Mouse (Mus musculus): ENCODE measurements around the gene Nutf2-ps1. TPM values are rescaled to one million over a fixed set of nuclear protein-coding genes. Genes with fewer than 3 reads are reported as not detected.

Gene Nutf2-ps1
- total RNA-seq, 1 experiment from 2014 or later: not detected

DNA sequence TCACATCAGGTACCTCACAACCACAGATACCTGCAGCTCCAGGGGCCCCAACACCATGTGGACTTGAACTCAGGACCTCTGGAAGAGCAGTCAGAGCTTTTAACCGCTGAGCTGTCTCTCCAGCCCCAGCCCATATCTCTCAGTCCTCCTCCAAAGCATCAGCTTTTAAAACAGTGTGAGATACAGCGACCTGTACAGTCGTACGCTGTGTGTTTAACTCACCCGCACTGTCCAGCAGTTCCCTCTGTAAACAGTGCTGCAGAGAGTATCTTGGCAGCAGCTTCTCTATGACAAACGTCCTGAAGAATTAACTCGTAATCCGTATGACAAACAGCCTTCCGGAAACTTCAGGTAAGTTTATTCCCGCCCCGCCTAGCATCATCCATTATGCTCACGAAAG lies 16.3 kb downstream of the Nutf2-ps1 start:
- ATAC-seq (replicated peaks; ENCODE audit: insufficient number of reproducible peaks, low FRiP score, low TSS enrichment, poor library complexity, severe bottlenecking): no peak

DNA sequence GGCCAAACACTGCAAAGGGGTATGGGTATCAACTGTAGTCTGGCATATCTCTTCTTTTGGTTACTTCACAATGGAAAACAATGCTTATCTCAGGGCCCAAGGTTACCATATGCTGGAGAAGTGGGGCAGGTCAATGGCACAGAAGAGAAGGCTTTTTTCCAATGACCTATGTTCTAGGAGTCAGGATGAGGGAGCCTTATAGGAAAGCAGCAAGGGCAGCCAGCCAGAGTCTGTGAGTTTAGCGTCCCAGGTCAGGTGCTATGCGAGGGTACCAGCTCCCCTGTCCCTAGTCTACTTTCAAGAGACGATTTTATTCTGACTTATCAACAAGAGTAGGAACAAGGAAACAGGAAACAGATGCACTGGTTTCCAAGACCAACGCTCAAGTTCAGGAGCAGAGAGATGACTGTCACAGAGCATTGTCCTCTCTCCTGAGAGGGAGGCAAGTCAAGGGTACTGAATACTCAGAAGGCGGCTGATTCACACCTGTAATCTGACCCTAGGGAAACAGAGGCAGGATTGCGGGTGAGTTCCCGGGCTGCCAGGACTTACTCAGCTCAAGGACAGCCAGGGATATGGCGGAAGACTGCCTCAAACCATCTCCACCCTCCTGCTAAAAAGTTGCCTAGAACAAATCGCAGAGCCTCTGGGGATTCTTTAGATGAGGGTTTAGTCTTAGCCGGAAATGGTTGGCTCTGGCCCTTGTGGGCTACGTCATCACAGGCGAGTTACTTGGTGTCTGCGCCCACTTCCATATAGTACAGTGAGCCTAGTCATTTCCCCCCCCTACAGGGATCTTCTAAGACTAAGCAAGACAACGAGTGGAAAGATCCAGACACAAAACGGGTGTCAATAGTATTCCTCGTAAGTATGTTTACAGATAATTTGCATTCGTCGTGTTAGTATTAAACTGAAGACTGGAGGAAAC lies 17.1 kb downstream of the Nutf2-ps1 start:
- ATAC-seq (replicated peaks; ENCODE audit: insufficient number of reproducible peaks, low FRiP score, low TSS enrichment, poor library complexity, severe bottlenecking): no peak

DNA sequence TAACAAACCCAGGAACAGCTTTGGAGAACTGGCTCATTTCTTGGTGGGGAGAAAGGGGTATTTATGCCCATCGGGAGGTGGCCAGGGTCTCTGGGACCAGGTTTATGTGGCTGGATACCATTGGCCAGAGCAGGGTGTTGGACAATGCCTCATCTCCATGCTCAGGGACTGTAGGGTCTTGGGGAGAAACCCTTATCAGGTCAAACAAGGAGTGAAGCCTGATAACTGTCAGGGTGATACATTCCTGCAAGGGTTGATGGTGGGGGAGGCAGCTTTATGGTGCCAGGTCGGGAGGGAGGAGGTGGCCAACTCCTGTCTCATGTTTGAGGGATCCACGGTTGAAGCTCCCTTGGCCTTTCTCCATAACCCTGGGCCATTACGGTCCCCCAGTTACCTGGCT lies 17.8 kb downstream of the Nutf2-ps1 start:
- ATAC-seq (replicated peaks; ENCODE audit: insufficient number of reproducible peaks, low FRiP score, low TSS enrichment, poor library complexity, severe bottlenecking): no peak

DNA sequence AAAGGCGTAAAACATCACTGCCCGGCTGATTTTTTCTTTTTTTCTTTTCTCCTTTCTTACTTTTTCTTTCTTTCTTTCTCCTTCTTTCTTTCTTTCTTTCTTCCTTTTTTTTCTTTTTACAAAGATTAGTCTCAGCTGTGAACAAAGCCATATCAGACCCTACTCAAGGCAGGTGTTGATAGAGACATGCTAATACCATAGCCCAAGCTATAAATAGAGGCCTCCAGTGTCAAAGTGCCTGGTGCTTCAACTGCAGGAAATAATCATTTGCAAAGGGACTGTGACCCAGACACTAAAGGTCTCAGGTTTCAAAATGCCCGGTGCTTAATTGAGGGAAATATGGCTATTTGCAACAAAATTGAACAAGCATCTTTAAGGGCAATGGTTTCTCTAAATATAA lies 20.3 kb downstream of the Nutf2-ps1 start:
- no peak for ATAC-seq (replicated peaks; ENCODE audit: insufficient number of reproducible peaks, low FRiP score, low TSS enrichment, poor library complexity, severe bottlenecking)

DNA sequence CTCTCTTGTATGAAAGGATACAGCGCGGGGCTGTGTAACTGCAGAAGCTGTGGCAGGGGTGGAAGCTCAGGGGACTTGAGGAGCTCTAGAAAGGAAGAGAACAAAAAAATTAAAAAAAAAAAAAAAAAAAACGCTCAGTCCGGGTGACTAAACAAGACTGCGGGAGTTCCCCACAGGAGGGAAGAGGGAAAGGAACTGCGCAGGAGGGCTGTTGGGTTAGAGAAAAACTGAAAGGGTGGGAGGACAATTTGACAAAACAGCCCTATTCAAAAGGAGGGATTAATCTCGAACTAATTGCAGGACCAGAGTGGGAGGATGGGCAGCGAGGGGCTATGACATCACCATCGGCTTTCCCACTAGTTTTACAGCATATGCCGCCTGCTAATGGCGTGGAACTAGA lies 21.0 kb downstream of the Nutf2-ps1 start:
- ATAC-seq (replicated peaks; ENCODE audit: insufficient number of reproducible peaks, low FRiP score, low TSS enrichment, poor library complexity, severe bottlenecking): no peak

DNA sequence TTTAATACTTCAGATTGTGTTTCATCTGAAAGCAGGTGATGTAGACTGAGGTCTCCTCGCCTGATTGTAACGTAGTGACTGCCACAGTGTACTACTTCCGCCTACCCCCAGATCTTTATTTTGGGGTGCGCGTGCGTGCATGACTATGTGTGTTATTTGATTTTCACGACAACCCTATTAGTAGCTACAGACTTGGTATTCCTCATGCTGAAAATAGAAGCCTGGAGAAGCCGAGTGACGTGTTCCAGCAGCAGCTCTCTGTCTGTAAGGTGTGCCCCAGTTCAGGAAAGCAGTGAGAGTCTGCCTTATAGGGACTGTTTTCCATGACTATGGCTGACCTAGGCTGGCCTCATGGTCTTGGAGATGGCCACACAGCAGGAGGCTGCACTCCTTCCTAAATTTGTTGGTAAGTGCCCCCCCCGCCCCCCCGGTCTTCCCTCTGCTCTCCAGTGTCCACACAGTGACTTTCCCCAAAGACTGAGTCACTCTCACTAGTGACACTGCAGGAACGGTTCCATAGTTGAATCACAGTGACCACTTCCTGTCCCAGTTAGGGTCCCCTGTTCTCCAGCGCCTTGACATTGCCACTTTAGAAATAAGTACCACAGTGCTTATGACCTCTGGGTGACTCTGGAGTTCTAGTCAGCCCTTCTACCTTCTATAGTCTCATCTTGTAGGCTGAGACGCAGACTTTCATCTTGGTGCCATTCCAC lies 23.1 kb downstream of the Nutf2-ps1 start:
- ATAC-seq (replicated peaks; ENCODE audit: insufficient number of reproducible peaks, low FRiP score, low TSS enrichment, poor library complexity, severe bottlenecking): no peak

DNA sequence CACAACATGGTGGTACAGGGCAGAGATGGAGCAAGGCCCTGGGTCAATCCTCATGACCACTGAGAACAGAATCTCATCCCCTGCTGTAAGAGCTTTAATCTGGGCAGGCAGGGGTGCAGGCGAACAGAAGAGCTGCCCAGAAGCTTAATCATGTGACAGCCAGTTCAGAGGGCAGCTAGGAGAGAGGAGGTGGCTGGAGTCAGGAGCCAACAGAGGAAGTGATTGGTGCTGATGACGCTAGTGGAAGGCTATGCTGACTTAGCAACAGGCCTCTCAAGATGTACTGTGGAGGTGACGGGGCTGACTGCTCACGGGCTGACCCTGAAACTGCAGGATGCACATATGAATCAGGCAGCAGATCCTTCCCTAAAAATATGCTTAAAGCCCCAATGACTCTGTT lies 24.7 kb downstream of the Nutf2-ps1 start:
- 0 out of 2 replicates have a peak, but pooled peaks have one; percentile 22 for ATAC-seq (replicated peaks; ENCODE audit: insufficient number of reproducible peaks, low FRiP score, low TSS enrichment, poor library complexity, severe bottlenecking)

DNA sequence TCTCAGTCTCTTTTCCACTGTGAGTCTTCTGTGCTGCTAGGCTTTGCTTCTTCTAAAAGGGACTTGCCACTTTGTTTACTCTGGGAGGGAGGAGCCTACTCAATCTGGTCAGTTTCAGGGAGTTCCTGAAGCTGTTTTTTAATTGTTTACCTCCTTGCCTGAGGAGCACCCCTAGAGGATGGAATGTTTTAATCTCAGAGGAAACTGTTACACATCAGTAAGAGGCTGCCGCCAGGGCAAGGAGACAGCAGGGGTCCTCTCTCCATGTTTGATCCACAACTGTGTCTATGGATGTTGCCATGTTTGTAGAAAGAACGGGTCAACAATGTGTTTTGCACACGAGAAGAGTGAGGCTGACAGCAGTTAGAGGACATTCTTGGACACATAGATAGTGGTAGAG lies 28.4 kb downstream of the Nutf2-ps1 start:
- ATAC-seq (replicated peaks; ENCODE audit: insufficient number of reproducible peaks, low FRiP score, low TSS enrichment, poor library complexity, severe bottlenecking): no peak

DNA sequence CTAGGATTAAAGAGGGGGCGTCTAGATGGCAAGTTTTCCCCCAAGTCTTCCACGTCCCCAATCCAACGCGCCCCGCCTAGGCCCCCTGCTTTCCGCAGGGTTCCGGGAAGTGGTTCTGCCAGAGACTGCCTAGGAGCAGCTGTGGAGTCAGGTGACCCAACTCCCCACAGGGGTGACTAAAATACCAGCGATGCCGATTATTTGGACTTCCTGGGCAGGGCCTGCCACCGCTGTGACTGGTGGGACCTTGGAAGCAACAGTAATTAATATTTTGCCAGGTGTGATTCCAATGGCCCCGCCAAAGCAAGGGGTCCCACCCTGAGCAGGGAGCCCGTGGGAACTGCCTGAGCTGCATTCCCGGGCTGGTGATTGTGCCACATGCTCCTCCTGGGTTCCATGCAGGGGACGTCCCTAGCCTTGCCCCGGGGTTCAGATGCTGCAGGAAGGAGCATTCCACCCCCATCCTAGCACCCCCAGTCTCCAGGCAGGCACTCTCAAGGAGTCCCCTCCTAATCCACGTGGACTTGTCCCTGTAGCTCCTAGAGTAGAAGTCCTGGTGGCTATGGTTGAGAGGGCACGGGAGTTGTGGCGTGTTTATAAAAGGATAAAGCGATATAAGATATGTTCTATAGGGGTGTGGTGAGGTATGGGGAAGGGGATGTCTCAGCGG lies 31.5 kb downstream of the Nutf2-ps1 start:
- ATAC-seq (replicated peaks; ENCODE audit: insufficient number of reproducible peaks, low FRiP score, low TSS enrichment, poor library complexity, severe bottlenecking): no peak

DNA sequence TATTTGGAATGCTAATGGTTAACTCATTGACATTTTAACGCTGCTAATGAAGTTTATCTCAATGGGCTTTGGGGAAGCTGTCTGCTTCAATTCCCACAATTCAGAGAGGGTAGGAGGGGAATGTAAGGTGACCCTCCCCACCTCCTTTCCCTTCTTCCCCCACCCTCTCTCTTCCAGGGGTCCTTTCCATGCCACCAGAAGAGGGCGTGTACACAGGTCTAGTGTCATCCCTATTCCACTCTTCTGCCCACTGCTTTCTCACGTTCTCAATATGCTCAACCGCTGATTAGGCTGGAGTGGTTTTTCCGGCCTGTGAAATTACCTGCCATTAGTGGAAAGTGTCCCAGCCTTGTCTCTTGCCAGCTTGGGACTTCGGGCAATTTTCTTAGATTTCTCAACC lies 32.0 kb downstream of the Nutf2-ps1 start:
- ATAC-seq (replicated peaks; ENCODE audit: insufficient number of reproducible peaks, low FRiP score, low TSS enrichment, poor library complexity, severe bottlenecking): no peak

DNA sequence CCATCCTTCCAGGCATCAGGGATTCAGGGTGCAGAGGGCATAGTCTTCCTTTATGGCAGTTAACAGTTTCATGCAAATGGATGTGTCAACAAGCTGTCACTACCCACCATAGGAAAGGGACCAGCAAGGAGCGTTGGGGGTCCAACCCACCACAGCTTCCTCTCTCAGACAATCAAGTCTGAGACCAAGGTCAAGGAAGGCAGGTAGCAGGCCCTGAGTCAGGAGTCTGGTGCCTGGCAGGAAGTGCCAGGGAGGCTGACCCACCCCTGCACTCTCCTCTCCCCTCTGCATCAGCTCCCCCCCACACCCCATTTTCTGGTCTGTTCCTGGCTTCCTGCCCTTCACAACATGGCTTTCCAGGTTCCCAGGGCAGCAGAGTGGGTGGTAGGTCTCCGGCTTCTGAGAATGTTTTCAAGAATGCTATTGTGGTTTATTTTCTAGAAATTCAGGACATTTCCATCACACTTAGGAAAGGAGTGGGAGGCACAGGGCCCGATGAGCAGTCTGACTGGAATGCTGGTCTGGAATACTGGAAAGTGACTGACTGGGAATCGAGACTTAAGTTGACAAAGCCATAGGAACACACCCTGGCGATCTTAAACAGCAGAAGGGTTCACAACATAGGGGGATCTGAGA lies 33.8 kb downstream of the Nutf2-ps1 start:
- ATAC-seq (replicated peaks; ENCODE audit: insufficient number of reproducible peaks, low FRiP score, low TSS enrichment, poor library complexity, severe bottlenecking): no peak

DNA sequence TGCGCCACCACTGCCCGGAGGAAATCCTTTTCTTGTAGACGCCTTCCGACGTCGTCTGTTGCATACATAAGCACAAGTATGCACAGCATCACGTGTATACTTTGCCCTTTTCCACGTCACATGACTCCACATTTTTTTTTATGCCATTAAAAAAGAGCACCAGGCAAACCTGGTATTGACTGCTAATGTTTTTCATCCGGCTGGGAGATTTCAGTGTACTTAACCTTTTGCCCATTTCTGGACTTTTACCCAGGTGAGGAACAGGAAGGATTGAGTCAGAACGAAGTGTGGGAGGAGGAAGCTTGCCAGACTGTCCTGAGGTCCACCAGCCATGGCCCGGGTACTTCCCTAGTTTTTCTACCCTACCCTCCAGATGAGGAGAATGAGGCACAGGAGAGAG lies 34.5 kb downstream of the Nutf2-ps1 start:
- ATAC-seq (replicated peaks; ENCODE audit: insufficient number of reproducible peaks, low FRiP score, low TSS enrichment, poor library complexity, severe bottlenecking): no peak

DNA sequence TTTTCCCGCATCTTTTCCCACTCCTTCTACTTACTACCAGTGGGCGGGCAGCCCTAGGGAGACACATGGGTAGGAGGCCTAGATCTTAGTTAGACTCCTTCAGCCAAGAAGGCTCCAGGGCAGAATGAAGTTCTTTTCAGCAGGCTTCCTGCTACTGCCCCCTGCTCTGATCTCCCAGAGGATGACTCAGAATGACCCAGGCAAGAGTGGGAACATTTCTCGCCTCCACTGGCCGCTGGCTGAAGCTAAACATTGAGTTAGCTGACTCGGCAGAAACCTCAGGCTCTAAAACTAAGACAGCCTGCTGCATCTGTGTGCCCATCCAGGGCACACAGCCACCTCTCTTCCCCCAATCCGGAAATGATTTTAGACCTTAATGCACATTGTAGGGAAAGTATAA lies 36.1 kb downstream of the Nutf2-ps1 start:
- no peak for ATAC-seq (replicated peaks; ENCODE audit: insufficient number of reproducible peaks, low FRiP score, low TSS enrichment, poor library complexity, severe bottlenecking)

DNA sequence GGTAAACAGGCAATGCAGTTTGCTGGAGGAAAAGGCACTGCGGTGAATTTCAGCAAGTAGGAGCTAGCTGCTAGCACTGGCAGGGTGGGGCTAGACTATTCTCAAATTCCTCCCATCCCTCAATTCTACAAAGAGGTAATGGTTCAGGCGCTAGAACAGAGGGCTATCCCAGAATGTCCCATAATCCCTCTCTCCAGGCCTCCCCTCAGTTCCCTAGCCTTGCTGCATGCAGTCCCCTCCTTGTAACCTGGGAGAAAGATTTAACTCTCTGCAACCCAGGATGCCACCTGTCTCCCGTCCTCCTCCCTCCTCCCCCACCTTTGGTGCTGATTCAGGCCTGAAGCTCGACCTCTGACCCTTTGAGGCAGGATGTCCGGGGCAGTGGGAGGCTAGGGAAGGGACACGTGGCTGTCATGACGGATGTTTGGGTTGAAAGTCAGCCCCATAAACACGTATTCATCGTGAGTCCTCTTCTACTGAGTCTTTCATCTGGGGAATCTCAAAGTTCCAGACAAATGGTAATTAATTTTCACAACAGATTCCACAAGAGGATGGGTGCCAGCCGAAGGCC lies 36.6 kb downstream of the Nutf2-ps1 start:
- no peak for ATAC-seq (replicated peaks; ENCODE audit: insufficient number of reproducible peaks, low FRiP score, low TSS enrichment, poor library complexity, severe bottlenecking)

DNA sequence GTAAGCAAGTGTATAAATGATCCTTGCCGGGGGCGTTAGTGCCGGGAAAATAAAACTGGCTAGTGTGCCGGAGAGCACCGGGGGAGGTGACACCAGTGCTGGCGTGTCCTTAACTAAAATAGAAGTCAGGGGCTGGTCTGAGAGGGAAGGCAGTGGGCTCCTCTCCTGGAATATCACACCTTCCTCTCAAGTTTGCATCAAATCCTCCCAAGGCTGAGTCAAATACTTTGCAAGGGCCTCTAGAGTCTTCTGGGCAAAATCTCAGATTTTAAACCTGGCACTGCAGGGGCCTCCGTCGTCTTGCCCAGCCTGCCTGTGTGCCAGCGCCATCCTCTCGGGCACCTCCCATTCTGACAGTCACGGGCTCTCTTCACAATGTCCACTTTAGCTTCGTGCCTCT lies 37.9 kb downstream of the Nutf2-ps1 start:
- no peak for ATAC-seq (replicated peaks; ENCODE audit: insufficient number of reproducible peaks, low FRiP score, low TSS enrichment, poor library complexity, severe bottlenecking)

DNA sequence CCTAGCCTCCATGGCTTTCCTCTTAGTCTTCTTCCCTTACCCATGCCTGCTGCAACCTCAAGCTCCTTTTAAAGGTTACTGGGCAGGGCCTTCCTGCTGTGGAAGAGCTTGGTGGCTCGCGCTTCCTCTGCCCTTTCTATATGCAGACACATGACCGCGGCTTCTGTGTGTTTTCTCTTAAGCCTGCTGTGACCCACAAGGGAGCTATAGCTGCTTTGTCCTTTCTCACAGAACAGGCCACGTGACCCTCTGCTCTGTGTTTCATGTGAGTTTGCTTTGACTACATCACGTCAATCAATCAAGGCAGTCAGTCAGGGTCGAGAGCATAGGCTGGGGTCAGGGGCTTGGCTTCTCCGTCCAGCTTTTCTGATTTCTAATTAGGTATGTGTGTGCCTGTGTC lies 41.3 kb downstream of the Nutf2-ps1 start:
- ATAC-seq (replicated peaks; ENCODE audit: insufficient number of reproducible peaks, low FRiP score, low TSS enrichment, poor library complexity, severe bottlenecking): peak; percentile 81

DNA sequence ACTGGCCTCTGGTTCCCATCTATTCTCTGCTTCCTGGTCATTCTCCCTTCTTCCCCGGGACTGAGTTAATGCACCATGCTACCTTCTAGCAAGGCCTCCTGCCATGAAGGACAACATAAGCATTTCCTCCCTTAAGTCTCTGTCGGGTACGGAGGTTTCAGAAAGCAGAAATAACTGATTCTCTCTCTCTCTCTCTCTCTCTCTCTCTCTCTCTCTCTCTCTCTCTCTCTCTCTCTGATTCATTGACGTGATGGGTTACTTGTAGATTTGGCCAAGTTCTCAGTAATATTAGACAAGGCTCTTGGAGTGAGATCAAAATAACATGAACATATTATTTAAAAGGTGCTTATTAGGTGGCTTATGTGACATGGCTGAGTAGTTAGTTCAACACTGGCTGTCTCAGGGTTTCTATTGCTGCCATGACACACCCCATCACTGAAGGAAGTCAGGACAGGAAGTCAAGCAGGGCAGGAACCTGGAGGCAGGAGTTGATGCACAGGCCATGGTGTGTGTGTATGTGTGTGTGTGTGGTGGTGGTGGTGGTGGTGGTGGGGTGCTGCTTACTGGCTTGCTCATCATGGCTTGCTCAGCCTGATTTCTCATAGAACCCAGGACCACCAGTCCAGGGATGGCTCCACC lies 43.8 kb downstream of the Nutf2-ps1 start:
- no peak for ATAC-seq (replicated peaks; ENCODE audit: insufficient number of reproducible peaks, low FRiP score, low TSS enrichment, poor library complexity, severe bottlenecking)

DNA sequence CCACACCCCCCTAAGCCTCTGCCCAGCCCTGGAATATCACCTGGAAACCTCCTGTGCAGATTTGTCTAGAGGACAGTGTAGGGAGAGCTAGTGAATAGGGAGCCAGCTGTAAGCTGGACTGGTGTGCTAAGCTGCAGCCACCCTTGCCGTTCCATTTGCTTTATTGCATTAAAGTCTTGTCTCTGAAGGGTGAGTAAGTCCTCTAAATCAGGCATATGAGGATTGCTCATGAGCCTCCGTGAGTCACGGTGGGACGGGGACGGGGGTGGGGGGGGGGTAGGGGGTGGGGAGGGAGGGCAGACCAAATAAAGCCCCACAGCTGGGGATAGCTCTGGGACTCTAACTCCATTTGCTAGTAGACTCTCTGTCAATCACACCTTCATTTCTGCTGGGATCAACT lies 45.3 kb downstream of the Nutf2-ps1 start:
- ATAC-seq (replicated peaks; ENCODE audit: insufficient number of reproducible peaks, low FRiP score, low TSS enrichment, poor library complexity, severe bottlenecking): no peak
